Mouse (Mus musculus) urinary bladder, postnatal 36 days (tissue): Measurements from ENCODE around the gene Tmc1.

Experiments
- DNase-seq, 2 experiments: peaks; one replicate each; pipeline ENCODE4 v3.0.0; 2022; ENCODE audit warnings: low spot score in 2 of 2, mixed read lengths in 1 of 2

Gene Tmc1

DNA sequence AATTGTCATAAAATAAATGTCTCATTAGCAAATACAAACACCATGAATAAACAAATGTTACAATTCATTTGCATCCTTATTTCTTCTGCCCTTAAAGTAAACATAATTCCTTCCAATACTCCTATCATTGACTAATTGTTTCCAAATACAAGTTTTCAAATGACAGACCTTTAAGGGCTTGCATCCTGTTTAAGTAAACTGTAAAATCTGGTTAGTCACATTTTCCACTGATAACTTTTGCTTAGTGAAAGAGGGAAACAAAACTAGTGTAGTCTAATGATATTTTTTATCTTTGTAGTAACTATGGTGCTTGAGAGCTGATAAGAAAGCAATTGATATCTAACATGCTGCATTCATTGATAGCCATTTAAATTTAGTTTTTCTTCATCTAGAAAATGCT lies 154.5 kb downstream of the Tmc1 start:
- no peak for DNase-seq

DNA sequence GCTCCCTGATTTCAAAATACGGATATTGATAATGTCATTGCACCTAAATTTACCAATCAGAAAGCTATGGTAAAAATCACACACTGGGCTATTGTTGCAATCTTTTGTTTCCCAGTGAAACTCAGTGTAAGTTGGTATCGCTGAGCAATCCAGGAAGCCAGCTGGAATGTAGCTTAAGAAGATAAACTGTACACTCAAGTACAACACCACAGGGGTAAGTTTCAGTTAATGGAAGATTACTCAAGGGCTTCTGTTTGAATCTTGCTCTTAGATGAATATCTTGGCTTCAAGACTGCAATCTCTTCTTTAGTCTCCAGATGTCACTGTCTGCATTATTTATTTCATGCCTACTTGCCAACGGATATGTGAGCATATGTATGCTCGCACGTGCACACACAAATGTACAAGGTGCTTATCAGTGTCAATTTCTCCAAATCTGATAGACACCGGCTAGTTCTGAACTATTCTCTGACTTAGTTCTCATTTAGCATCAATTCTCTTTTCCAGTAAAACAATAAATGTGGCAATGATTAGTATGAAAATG lies 156.4 kb downstream of the Tmc1 start:
- DNase-seq: no peak

DNA sequence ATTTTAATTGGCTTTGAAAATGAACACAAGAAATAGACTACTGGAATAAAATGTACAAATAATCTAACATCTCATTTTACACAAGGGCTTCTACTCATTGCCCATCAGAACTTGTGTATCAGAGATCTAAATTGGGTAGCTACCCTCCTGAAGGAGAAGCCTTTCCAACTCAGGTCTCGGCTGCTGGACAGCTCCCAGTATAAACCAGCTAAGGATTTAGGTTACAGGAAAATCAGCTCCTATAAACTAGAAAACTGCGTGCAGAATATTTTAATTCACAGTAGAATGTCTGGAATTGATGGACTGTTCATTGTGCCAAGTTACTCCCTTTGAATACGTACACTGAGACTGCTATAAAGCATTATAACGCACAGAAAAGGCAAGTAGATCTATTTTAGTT lies 158.0 kb downstream of the Tmc1 start:
- DNase-seq: no peak

GRCm38 (mm10) chr19:20794999-20795398 lies 159.0 kb downstream of the Tmc1 start:
- DNase-seq: no peak

DNA sequence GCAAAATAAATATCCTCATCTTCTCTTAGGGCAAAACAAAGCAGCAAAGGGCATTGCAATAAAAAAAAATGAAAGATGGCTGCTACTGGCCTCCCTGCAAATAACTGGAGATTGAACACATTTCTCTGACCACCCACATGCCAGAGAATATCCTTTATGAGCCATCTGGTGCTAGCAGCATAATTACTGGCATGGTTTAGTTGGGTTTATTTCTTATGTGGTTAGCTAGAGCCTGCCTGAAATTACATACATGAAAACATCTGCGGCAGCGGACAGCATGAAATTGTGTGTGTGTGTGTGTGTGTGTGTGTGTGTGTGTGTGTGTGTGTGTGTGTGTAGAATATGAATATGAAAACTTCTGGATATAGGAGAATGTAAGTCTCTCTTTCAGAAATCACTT lies 161.2 kb downstream of the Tmc1 start:
- DNase-seq: no peak

GRCm38 (mm10) chr19:20787289-20787688 lies 166.7 kb downstream of the Tmc1 start:
- DNase-seq: no peak

- DNase-seq: no peak
Measured at GRCm38 (mm10) chr19:20775681-20776080, 178.3 kb downstream of the Tmc1 start.

GRCm38 (mm10) chr19:20773941-20774340 lies 180.1 kb downstream of the Tmc1 start:
- DNase-seq: no peak

DNA sequence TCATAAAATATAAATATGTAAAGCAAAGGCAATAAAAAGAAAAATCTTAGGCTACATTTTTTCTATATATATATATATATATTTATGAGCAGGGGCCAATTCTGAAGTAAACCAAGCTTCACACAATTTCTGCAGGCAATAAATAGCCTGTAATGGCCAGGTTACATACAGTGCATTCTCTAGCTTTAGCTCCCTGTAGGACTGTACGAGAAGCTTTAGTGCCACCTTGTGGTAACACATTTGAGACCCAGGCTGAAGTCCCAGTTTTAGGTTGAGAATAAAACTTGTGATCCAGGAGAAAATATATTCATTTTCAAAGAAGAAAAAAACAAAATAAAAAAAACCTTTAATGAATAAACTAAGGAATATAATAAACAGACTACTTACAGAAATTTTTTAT lies 189.8 kb downstream of the Tmc1 start:
- DNase-seq: no peak

GRCm38 (mm10) chr19:20761675-20762426 lies 192.2 kb downstream of the Tmc1 start:
- no peak for DNase-seq

DNA sequence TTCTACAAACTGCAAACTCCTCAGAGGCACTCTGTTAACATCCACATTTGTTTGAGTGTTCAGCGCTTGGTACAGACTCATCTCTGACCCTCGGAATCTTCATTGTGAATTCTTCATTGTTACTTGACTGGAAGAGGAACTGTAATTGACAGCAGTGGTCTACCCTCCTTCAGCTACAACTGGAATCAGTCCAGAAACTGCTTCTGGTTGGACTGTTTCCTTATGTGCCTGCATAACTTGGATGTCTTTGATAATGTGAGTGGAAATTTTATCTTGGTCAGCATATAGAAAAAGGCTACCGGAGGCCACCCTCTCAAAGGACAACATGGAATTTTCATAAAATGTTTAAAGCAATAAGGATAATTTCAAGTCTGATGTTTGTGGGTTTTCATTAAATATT lies 192.9 kb downstream of the Tmc1 start:
- no peak for DNase-seq

- no peak for DNase-seq
Measured at GRCm38 (mm10) chr19:20744630-20745029, 209.4 kb downstream of the Tmc1 start.
